Mouse (Mus musculus): Measurements from ENCODE around the gene Cpxm1. TPM values are rescaled to one million over a fixed set of nuclear protein-coding genes. Genes with fewer than 3 reads are reported as not detected.

The Cpxm1 gene
- total and polyA plus RNA-seq, 2 experiments: 0.46 to 1.6 TPM

GRCm38 (mm10) chr2:130395696-130396095, 1.7 kb downstream of the Cpxm1 start:
- H3K27me3 ChIP-seq (ENCODE audit: control insufficient read depth, insufficient read depth, low read length): peaks cover 7% of the 10 kb centered on the region
- TF ChIP-seq POLR2A (IDR thresholded peaks at IDR 0.05; ENCODE audit: extremely low read depth, insufficient read depth, low read length) (no peak), CTCF (IDR thresholded peaks at IDR 0.05; ENCODE audit: low read depth, low read length) (no peak)
- H3K36me3 ChIP-seq (ENCODE audit: control insufficient read depth, insufficient read depth, low read length): no peaks in the 10 kb centered on the region
- no peak overlapping the region for H3K27ac ChIP-seq (replicated peaks; ENCODE audit: insufficient read depth, low read depth, low read length)
- H3K4me1 ChIP-seq (ENCODE audit: control insufficient read depth, insufficient read depth, low read length): no peaks in the 10 kb centered on the region
- H3K9ac ChIP-seq (ENCODE audit: low read depth, low read length): no peak overlapping the region
- no peaks in the 10 kb centered on the region for H3K79me2 ChIP-seq (ENCODE audit: control insufficient read depth, insufficient read depth, low read length)
- H3K4me3 ChIP-seq (ENCODE audit: insufficient read depth, low read depth, low read length): no peak overlapping the region
- WGBS: 89% methylated on average over 11 of the region's 11 CpGs
- DNase-seq (ENCODE audit: extremely low read depth, low read depth, low spot score): no peak

GRCm38 (mm10) chr2:130392836-130393235, 4.5 kb downstream of the Cpxm1 start:
- WGBS: 80% methylated on average over 3 of the region's 3 CpGs
- H3K36me3 ChIP-seq (ENCODE audit: control insufficient read depth, insufficient read depth, low read length): no peaks in the 10 kb centered on the region
- H3K4me1 ChIP-seq (ENCODE audit: control insufficient read depth, insufficient read depth, low read length): no peaks in the 10 kb centered on the region

GRCm38 (mm10) chr2:130390993-130391625, 6.3 kb downstream of the Cpxm1 start:
- no peak for TF ChIP-seq CTCF (IDR thresholded peaks at IDR 0.05; ENCODE audit: low read depth, low read length)
- no peak for TF ChIP-seq POLR2A (IDR thresholded peaks at IDR 0.05; ENCODE audit: extremely low read depth, insufficient read depth, low read length)
- Histone ChIP-seq H3K79me2 (ENCODE audit: control insufficient read depth, insufficient read depth, low read length) (no peaks in the 10 kb centered on the region), H3K36me3 (ENCODE audit: control insufficient read depth, insufficient read depth, low read length) (no peaks in the 10 kb centered on the region), H3K4me3 (ENCODE audit: insufficient read depth, low read depth, low read length) (no peak overlapping the region), H3K27ac (replicated peaks; ENCODE audit: insufficient read depth, low read depth, low read length) (no peak overlapping the region), H3K27me3 (ENCODE audit: control insufficient read depth, insufficient read depth, low read length) (no peaks in the 10 kb centered on the region), H3K9ac (ENCODE audit: low read depth, low read length) (no peak overlapping the region), H3K4me1 (ENCODE audit: control insufficient read depth, insufficient read depth, low read length) (no peaks in the 10 kb centered on the region)
- WGBS: 83% methylated on average over 11 of the region's 11 CpGs
- no peak for DNase-seq (ENCODE audit: extremely low read depth, low read depth, low spot score)

More at GRCm38 (mm10) chr2:130392836-130393235, 4.5 kb downstream of the Cpxm1 start:
- no peak overlapping the region for H3K27ac ChIP-seq (replicated peaks; ENCODE audit: insufficient read depth, low read depth, low read length)
- H3K27me3 ChIP-seq (ENCODE audit: control insufficient read depth, insufficient read depth, low read length): peaks cover 7% of the 10 kb centered on the region
- TF ChIP-seq CTCF (IDR thresholded peaks at IDR 0.05; ENCODE audit: low read depth, low read length) (no peak), POLR2A (IDR thresholded peaks at IDR 0.05; ENCODE audit: extremely low read depth, insufficient read depth, low read length) (no peak)
- no peaks in the 10 kb centered on the region for H3K79me2 ChIP-seq (ENCODE audit: control insufficient read depth, insufficient read depth, low read length)
- H3K4me3 ChIP-seq (ENCODE audit: insufficient read depth, low read depth, low read length): no peak overlapping the region
- no peak overlapping the region for H3K9ac ChIP-seq (ENCODE audit: low read depth, low read length)
- DNase-seq (ENCODE audit: extremely low read depth, low read depth, low spot score): no peak

DNA sequence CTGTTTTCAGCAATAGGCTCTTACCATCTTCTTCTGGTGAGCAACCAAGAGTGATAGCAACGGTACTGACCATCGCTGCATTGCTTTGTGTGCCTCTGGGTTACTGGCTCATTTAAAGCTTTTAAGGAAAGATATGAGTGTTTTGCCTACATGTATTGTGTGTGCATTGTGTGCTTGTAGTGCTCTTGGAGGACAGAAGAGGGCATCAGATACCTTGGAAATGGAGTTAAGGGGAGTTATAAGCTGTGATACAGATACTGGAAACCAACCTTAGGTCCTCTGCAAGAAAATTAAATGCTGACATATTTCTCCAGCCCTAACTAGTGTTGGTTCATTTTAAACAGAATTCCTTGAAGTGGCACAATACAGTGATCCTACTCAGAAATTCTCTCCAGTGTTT, 8.6 kb downstream of the Cpxm1 start:
- no peaks in the 10 kb centered on the region for H3K4me1 ChIP-seq (ENCODE audit: control insufficient read depth, insufficient read depth, low read length)
- 73% methylated on average over 2 of the region's 2 CpGs for WGBS
- DNase-seq (ENCODE audit: extremely low read depth, low read depth, low spot score): peak; percentile 39
- H3K27ac ChIP-seq (replicated peaks; ENCODE audit: insufficient read depth, low read depth, low read length): no peak overlapping the region
- H3K36me3 ChIP-seq (ENCODE audit: control insufficient read depth, insufficient read depth, low read length): no peaks in the 10 kb centered on the region
- H3K4me3 ChIP-seq (ENCODE audit: insufficient read depth, low read depth, low read length): no peak overlapping the region
- no peak overlapping the region for H3K9ac ChIP-seq (ENCODE audit: low read depth, low read length)
- H3K79me2 ChIP-seq (ENCODE audit: control insufficient read depth, insufficient read depth, low read length): no peaks in the 10 kb centered on the region
- H3K27me3 ChIP-seq (ENCODE audit: control insufficient read depth, insufficient read depth, low read length): no peaks in the 10 kb centered on the region
- peak; percentile 33; the same call in 1 of the 2 replicates for TF ChIP-seq CTCF (IDR thresholded peaks at IDR 0.05; ENCODE audit: low read depth, low read length)
- no peak for TF ChIP-seq POLR2A (IDR thresholded peaks at IDR 0.05; ENCODE audit: extremely low read depth, insufficient read depth, low read length)

GRCm38 (mm10) chr2:130386212-130386611, 11.2 kb downstream of the Cpxm1 start:
- H3K27me3 ChIP-seq (ENCODE audit: control insufficient read depth, insufficient read depth, low read length): no peaks in the 10 kb centered on the region
- WGBS: 79% methylated on average over 1 of the region's 1 CpGs
- no peak for DNase-seq (ENCODE audit: extremely low read depth, low read depth, low spot score)
- no peak overlapping the region for H3K27ac ChIP-seq (replicated peaks; ENCODE audit: insufficient read depth, low read depth, low read length)
- TF ChIP-seq POLR2A (IDR thresholded peaks at IDR 0.05; ENCODE audit: extremely low read depth, insufficient read depth, low read length) (no peak), CTCF (IDR thresholded peaks at IDR 0.05; ENCODE audit: low read depth, low read length) (no peak)
- no peak overlapping the region for H3K4me3 ChIP-seq (ENCODE audit: insufficient read depth, low read depth, low read length)
- no peak overlapping the region for H3K9ac ChIP-seq (ENCODE audit: low read depth, low read length)
- H3K4me1 ChIP-seq (ENCODE audit: control insufficient read depth, insufficient read depth, low read length): no peaks in the 10 kb centered on the region
- no peaks in the 10 kb centered on the region for H3K79me2 ChIP-seq (ENCODE audit: control insufficient read depth, insufficient read depth, low read length)
- H3K36me3 ChIP-seq (ENCODE audit: control insufficient read depth, insufficient read depth, low read length): no peaks in the 10 kb centered on the region

DNA sequence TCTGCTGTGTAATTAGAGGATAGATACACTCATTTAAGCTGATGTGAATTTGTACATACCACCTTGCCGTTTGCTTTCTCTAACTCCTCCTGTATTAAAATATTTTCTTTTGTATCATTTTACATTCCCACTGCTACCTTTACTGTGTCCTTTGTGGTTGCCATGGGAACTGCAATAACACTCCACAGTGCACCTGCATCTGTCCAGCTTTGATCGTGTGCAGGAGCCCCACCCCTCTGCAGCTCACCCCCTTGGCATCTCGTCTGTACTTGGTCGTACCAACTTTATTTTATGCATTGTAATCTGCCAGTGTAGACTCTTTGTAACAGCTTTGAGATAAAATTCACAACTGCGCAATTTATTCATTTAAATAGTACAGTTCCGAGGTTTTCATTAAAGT, 13.5 kb downstream of the Cpxm1 start:
- no peak for DNase-seq (ENCODE audit: extremely low read depth, low read depth, low spot score)
- H3K36me3 ChIP-seq (ENCODE audit: control insufficient read depth, insufficient read depth, low read length): no peaks in the 10 kb centered on the region
- TF ChIP-seq POLR2A (IDR thresholded peaks at IDR 0.05; ENCODE audit: extremely low read depth, insufficient read depth, low read length) (no peak), CTCF (IDR thresholded peaks at IDR 0.05; ENCODE audit: low read depth, low read length) (no peak)
- 69% methylated on average over 6 of the region's 6 CpGs for WGBS
- H3K4me1 ChIP-seq (ENCODE audit: control insufficient read depth, insufficient read depth, low read length): no peaks in the 10 kb centered on the region
- H3K4me3 ChIP-seq (ENCODE audit: insufficient read depth, low read depth, low read length): no peak overlapping the region
- no peaks in the 10 kb centered on the region for H3K79me2 ChIP-seq (ENCODE audit: control insufficient read depth, insufficient read depth, low read length)
- H3K9ac ChIP-seq (ENCODE audit: low read depth, low read length): no peak overlapping the region
- H3K27ac ChIP-seq (replicated peaks; ENCODE audit: insufficient read depth, low read depth, low read length): no peak overlapping the region
- no peaks in the 10 kb centered on the region for H3K27me3 ChIP-seq (ENCODE audit: control insufficient read depth, insufficient read depth, low read length)
